Mouse (Mus musculus): ENCODE results near the gene P2rx6.
"Not testable (repeated sequence)": the region's sequence is repeated elsewhere in the genome, so short reads cannot be mapped to it uniquely, and the experiment has no call there.

Gene P2rx6

GRCm38 (mm10) chr16:17561128-17561750, 446 bp upstream of the P2rx6 start, which contains the start of gene Lrrc74b:
Gene Lrrc74b, minus strand, starts transcription at chr16:17561247.
- peak; percentile 84 for DNase-seq (ENCODE audit: low spot score)

- DNase-seq (ENCODE audit: low spot score) = no peak
Observed at GRCm38 (mm10) chr16:17563580-17563979, 1.9 kb downstream of the P2rx6 start.

GRCm38 (mm10) chr16:17564221-17564620, 2.5 kb downstream of the P2rx6 start:
- no peak for DNase-seq (ENCODE audit: low spot score)

- no peak for DNase-seq (ENCODE audit: low spot score)
Observed at GRCm38 (mm10) chr16:17564771-17565170, 3.1 kb downstream of the P2rx6 start.

- no peak for DNase-seq (ENCODE audit: low spot score)
Observed at GRCm38 (mm10) chr16:17566186-17566585, 4.5 kb downstream of the P2rx6 start.

GRCm38 (mm10) chr16:17575870-17576824, 14.5 kb downstream of the P2rx6 start:
- peak; percentile 90 for DNase-seq (ENCODE audit: low spot score)

- no peak for DNase-seq (ENCODE audit: low spot score)
Observed at GRCm38 (mm10) chr16:17576825-17577215, 15.1 kb downstream of the P2rx6 start.

GRCm38 (mm10) chr16:17583064-17583463, 21.4 kb downstream of the P2rx6 start, which contains the start of gene Slc7a4:
Gene Slc7a4, minus strand, starts transcription at chr16:17583214.
- no peak for DNase-seq (ENCODE audit: low spot score)

GRCm38 (mm10) chr16:17584555-17584954, 22.9 kb downstream of the P2rx6 start:
- DNase-seq (ENCODE audit: low spot score) = peak; percentile 69

GRCm38 (mm10) chr16:17590731-17591130, 29.0 kb downstream of the P2rx6 start:
- no peak for DNase-seq (ENCODE audit: low spot score)

- no peak for DNase-seq (ENCODE audit: low spot score)
Observed at GRCm38 (mm10) chr16:17600944-17601562, 39.4 kb downstream of the P2rx6 start.

GRCm38 (mm10) chr16:17604941-17605340, 43.3 kb downstream of the P2rx6 start:
- no peak for DNase-seq (ENCODE audit: low spot score)

- DNase-seq (ENCODE audit: low spot score) = no peak
Observed at GRCm38 (mm10) chr16:17605684-17606083, 44.0 kb downstream of the P2rx6 start.

- DNase-seq (ENCODE audit: low spot score) = no peak
Observed at GRCm38 (mm10) chr16:17611383-17611782, 49.7 kb downstream of the P2rx6 start.

GRCm38 (mm10) chr16:17614740-17615139, 53.1 kb downstream of the P2rx6 start:
- not testable (repeated sequence) for DNase-seq (ENCODE audit: low spot score)

- no peak for DNase-seq (ENCODE audit: low spot score)
Observed at GRCm38 (mm10) chr16:17616212-17616611, 54.5 kb downstream of the P2rx6 start.

- peak; percentile 79 for DNase-seq (ENCODE audit: low spot score)
Observed at GRCm38 (mm10) chr16:17617922-17618565, 56.4 kb downstream of the P2rx6 start.

GRCm38 (mm10) chr16:17619198-17620105, 57.8 kb downstream of the P2rx6 start, which contains the start of gene Smpd4:
Gene Smpd4, plus strand, starts transcription at chr16:17619354.
- DNase-seq (ENCODE audit: low spot score) = peak; percentile 98

GRCm38 (mm10) chr16:17621936-17622335, 60.3 kb downstream of the P2rx6 start:
- DNase-seq (ENCODE audit: low spot score) = no peak

GRCm38 (mm10) chr16:17625488-17626268, 64.0 kb downstream of the P2rx6 start:
- DNase-seq (ENCODE audit: low spot score) = no peak

Data from testis, postnatal 10 days (tissue).